20 mouse cellular contexts compared by ENCODE assay signal in genomic region chr17:88574811-88575210, GRCm38 (mm10).
"Had no signal": no experiment of that assay in that cellular context is flagged by ENCODE, and none has a peak within 500 bp of the region (broad histone marks: within the 10 kb centered on the region; RNA-seq: fewer than 3 reads in every experiment).

No protein-coding gene starts in this region.

- H3K9me3 ChIP-seq: limb, embryonic 15.5 days; midbrain, embryonic 12.5 days; midbrain, embryonic 15.5 days; neural tube, embryonic 13.5 days; stomach, embryonic 15.5 days had no signal

- H3K4me1 ChIP-seq: limb, embryonic 12.5 days; limb, embryonic 15.5 days; stomach, embryonic 15.5 days had no signal

- ATAC-seq: intestine, embryonic 16.5 days; liver, postnatal 0 days; lung, postnatal 0 days; midbrain, embryonic 15.5 days had no signal

- H3K27ac ChIP-seq: limb, embryonic 12.5 days; limb, embryonic 15.5 days; liver, embryonic 14.5 days; macrophage; midbrain, embryonic 12.5 days; midbrain, embryonic 15.5 days; neural tube, embryonic 13.5 days; stomach, embryonic 15.5 days had no signal

- H3K9ac ChIP-seq: limb, embryonic 12.5 days; limb, embryonic 15.5 days; liver, embryonic 14.5 days; liver, postnatal 0 days; lung, embryonic 14.5 days; midbrain, embryonic 12.5 days; midbrain, embryonic 15.5 days; neural tube, embryonic 13.5 days; stomach, embryonic 15.5 days had no signal

- H3K4me2 ChIP-seq: limb, embryonic 12.5 days; limb, embryonic 15.5 days; liver, embryonic 11.5 days; lung, embryonic 14.5 days; midbrain, embryonic 12.5 days; midbrain, embryonic 15.5 days; neural tube, embryonic 13.5 days; stomach, embryonic 15.5 days had no signal

- H3K27me3 ChIP-seq: limb, embryonic 12.5 days; limb, embryonic 15.5 days; midbrain, embryonic 12.5 days; midbrain, embryonic 15.5 days; neural tube, embryonic 13.5 days; stomach, embryonic 15.5 days had no signal

- H3K4me3 ChIP-seq: limb, embryonic 12.5 days; limb, embryonic 15.5 days; midbrain, embryonic 12.5 days; midbrain, embryonic 15.5 days; neural tube, embryonic 13.5 days; stomach, embryonic 15.5 days had no signal

- DNase-seq: kidney, adult 18-20 months; kidney, adult 9 months; kidney, postnatal 14 days; kidney, postnatal 4 days; left cerebral cortex, postnatal 4 days; liver, postnatal 0 days; lung, embryonic 14.5 days; retina, postnatal 1 day; right cerebral cortex, postnatal 25 days had no signal
